Mouse (Mus musculus): ENCODE measurements at regions not wholly inside any gene's neighbourhood (a gene's known extent, or its start where the extent isn't known, plus 50 kb on each side); places are given as distances from the start of the nearest gene placed in this dataset.

- no peak overlapping the region for H3K27ac ChIP-seq
- no peak for DNase-seq (ENCODE audit: low spot score in 2 of 2)
- TF ChIP-seq CTCF (conservative IDR thresholded peaks at IDR 0.05), result no peak
- H3K4me3 ChIP-seq, result no peak overlapping the region
These were observed 135.1 kb upstream of the Plekha5 start for GRCm38 (mm10) chr6:140288799-140289198.

- peak overlapping the region; percentile 7; the same call in 1 of the 2 replicates for H3K27ac ChIP-seq
- DNase-seq (ENCODE audit: low spot score in 2 of 2), result no peak
- TF ChIP-seq CTCF (conservative IDR thresholded peaks at IDR 0.05), result no peak
These were observed 141.6 kb upstream of the Plekha5 start for GRCm38 (mm10) chr6:140282285-140282577.

GRCm38 (mm10) chr6:140281488-140282284 lies 142.2 kb upstream of the Plekha5 start:
- no peak for TF ChIP-seq CTCF (conservative IDR thresholded peaks at IDR 0.05)
- Histone ChIP-seq H3K27ac (peak overlapping the region; percentile 7; the same call in 1 of the 2 replicates), H3K4me3 (peak overlapping the region; percentile 14; the same call in 1 of the 2 replicates)
- no peak for DNase-seq (ENCODE audit: low spot score in 2 of 2)

More at GRCm38 (mm10) chr6:140282285-140282577, 141.6 kb upstream of the Plekha5 start:
- no peak overlapping the region; the same call in 1 of the 2 replicates for H3K4me3 ChIP-seq

- no peak overlapping the region for H3K27ac ChIP-seq
- no peak for DNase-seq (ENCODE audit: low spot score in 2 of 2)
- TF ChIP-seq CTCF (conservative IDR thresholded peaks at IDR 0.05), result no peak
- no peak overlapping the region for H3K4me3 ChIP-seq
These were observed 142.9 kb upstream of the Plekha5 start for GRCm38 (mm10) chr6:140280817-140281475.

GRCm38 (mm10) chr6:140279736-140280370 lies 144.0 kb upstream of the Plekha5 start:
- no peak for TF ChIP-seq CTCF (conservative IDR thresholded peaks at IDR 0.05)
- no peak for DNase-seq (ENCODE audit: low spot score in 2 of 2)
- Histone ChIP-seq H3K27ac (no peak overlapping the region), H3K4me3 (no peak overlapping the region)

- Histone ChIP-seq H3K27ac (no peak overlapping the region), H3K4me3 (no peak overlapping the region)
- DNase-seq (ENCODE audit: low spot score in 2 of 2), result no peak
These were observed 145.1 kb upstream of the Plekha5 start for GRCm38 (mm10) chr6:140278750-140279149.

GRCm38 (mm10) chr6:140270592-140270991 lies 153.3 kb upstream of the Plekha5 start:
- no peak for DNase-seq (ENCODE audit: low spot score in 2 of 2)

More at GRCm38 (mm10) chr6:140278750-140279149, 145.1 kb upstream of the Plekha5 start:
- no peak for TF ChIP-seq CTCF (conservative IDR thresholded peaks at IDR 0.05)

GRCm38 (mm10) chr6:140268315-140269070 lies 155.4 kb upstream of the Plekha5 start:
- DNase-seq (ENCODE audit: low spot score in 2 of 2), result no peak
- no peak overlapping the region for H3K4me3 ChIP-seq
- no peak for TF ChIP-seq CTCF (conservative IDR thresholded peaks at IDR 0.05)
- no peak overlapping the region for H3K27ac ChIP-seq

More at GRCm38 (mm10) chr6:140270592-140270991, 153.3 kb upstream of the Plekha5 start:
- Histone ChIP-seq H3K4me3 (no peak overlapping the region), H3K27ac (no peak overlapping the region)
- TF ChIP-seq CTCF (conservative IDR thresholded peaks at IDR 0.05), result no peak

GRCm38 (mm10) chr6:140263920-140264319 lies 159.9 kb upstream of the Plekha5 start:
- no peak for TF ChIP-seq CTCF (conservative IDR thresholded peaks at IDR 0.05)
- H3K4me3 ChIP-seq, result no peak overlapping the region
- no peak for DNase-seq (ENCODE audit: low spot score in 2 of 2)
- H3K27ac ChIP-seq, result no peak overlapping the region

- DNase-seq (ENCODE audit: low spot score in 2 of 2), result no peak
- Histone ChIP-seq H3K27ac (no peak overlapping the region), H3K4me3 (no peak overlapping the region)
- no peak for TF ChIP-seq CTCF (conservative IDR thresholded peaks at IDR 0.05)
These were observed 162.0 kb upstream of the Plekha5 start for GRCm38 (mm10) chr6:140261813-140262212.

GRCm38 (mm10) chr6:140258761-140259160 lies 165.1 kb upstream of the Plekha5 start:
- TF ChIP-seq CTCF (conservative IDR thresholded peaks at IDR 0.05), result no peak
- Histone ChIP-seq H3K4me3 (no peak overlapping the region), H3K27ac (no peak overlapping the region)
- DNase-seq (ENCODE audit: low spot score in 2 of 2), result no peak

GRCm38 (mm10) chr6:140258101-140258500 lies 165.8 kb upstream of the Plekha5 start:
- no peak for TF ChIP-seq CTCF (conservative IDR thresholded peaks at IDR 0.05)
- Histone ChIP-seq H3K4me3 (no peak overlapping the region), H3K27ac (no peak overlapping the region)
- no peak for DNase-seq (ENCODE audit: low spot score in 2 of 2)

- Histone ChIP-seq H3K4me3 (no peak overlapping the region), H3K27ac (no peak overlapping the region)
- DNase-seq (ENCODE audit: low spot score in 2 of 2), result no peak
- no peak for TF ChIP-seq CTCF (conservative IDR thresholded peaks at IDR 0.05)
These were observed 172.3 kb upstream of the Plekha5 start for GRCm38 (mm10) chr6:140251527-140251926.
